Mouse (Mus musculus): ENCODE results near the gene Snx20.
"Not testable (repeated sequence)": the region's sequence is repeated elsewhere in the genome, so short reads cannot be mapped to it uniquely, and the experiment has no call there.

The Snx20 gene

DNA sequence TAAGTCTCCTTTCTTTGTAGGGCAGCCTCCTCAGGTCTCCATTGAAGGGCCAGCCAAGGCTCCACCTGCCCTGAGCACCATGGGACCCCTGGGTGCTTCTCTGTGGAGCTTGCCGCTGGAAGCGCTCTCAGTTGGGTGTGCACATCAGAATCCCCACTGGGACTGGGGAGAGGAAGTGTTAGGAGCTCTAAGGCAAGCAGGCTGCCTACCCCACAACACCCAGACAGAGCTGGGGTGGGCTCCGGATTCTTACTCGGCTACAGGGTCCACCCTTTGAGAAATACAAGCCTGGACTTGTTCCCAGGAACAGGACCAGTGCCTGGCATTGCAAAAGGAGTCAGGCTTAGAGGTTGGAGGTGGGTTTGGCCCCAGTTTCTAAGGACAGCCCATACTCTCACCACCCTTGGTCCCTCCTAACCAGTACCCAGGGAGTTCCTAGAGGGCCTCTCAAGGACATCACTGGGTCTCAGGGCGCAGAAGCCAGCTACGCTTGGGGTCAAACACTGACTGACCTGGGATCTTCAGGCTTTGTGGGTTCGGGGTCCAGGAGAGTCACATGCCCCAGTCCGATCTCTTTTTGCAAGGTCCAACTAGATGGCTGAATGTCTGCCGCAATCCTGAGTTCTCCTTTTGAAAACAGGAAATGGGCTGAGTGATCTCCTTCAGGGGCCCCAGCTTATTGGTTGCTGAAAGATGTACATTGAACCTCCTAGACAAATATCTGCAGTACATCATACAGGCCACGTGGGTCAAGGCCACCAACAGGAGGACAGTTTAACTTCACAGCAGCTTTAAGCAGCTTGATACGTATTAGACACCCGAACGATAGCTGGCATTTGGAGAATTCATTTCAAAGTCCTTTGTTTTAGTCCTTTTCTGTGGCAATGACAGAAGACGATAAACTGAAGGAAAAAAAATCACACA, at the start of gene Snx20:
TSS of gene Snx20 (minus strand) at position 655 of the 924 bp plus-strand sequence.
- DNase-seq (ENCODE audit: low spot score in 2 of 2), result no peak

DNA sequence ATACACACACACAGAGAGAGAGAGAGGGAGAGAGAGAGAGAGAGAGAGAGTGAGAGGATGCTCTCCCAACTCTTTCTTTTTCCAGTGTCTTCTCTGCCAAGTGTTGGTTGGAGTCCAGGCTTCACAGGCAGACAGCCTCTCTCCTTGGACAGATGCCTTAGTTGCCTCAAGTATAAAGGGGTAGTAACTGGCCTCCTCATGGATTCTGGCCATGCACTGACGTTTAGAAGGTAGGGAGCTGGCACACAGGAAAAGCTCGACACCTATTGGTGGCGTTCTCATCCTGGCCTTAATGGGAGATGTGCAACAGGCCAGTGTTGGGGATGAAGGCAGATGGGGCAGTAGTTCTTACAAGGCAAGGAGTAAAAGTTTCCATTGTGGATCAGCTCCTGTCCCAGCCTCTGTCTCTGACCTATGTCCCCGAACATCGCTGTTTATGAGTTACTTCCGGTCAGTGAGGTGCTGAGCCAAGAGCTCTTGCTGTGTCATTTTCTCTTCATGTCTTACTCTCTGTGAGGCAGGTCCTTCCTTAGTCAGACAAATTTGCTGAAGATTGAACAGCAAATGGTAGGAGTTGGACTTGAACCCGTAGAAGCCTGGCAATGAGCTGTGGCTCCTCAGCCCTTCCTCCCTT, 47.8 kb upstream of the Snx20 start:
- DNase-seq (ENCODE audit: low spot score in 2 of 2), result peak in 1 of 2 experiments; percentile 36

DNA sequence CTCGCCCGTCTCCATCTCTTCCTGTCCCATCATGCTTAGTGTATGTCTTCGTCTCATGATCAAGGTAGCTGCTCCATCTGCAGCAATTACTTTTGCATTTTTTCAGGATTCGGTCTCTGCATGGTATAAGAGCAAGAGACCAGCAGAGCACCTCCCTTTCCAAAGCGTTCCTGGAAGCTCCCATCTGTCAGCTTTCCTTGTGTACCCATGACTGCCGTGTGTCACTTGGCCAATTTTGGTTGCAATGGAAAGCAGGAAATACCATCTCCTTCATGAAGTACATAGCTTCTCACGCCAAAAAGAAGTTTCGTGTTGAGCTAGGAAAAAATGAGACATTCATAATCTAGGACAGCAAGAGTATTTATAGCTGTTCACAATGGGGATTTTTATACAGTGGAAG, 45.1 kb upstream of the Snx20 start:
- peak in 1 of 2 experiments; percentile 30 for DNase-seq (ENCODE audit: low spot score in 2 of 2)

DNA sequence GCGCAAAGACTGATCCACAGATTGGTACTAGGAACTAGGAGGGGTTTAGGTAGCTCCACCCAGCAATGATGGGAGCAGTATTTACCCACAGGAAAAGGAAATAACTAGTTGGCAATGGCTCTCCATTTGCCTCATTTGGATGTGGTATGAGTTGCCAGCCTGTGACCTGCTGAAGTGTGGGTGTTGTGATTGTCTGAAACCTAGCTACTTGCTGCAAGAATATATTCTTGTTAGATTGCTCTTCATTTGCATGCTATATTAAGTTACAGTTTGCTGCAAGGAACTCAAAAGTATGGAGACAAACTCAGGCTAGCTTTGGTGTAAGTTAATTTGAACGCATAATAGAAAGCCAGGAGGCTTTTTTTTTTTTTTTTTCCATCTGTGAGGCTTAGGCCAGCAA, 44.6 kb upstream of the Snx20 start:
- peak in 1 of 2 experiments; percentile 14 for DNase-seq (ENCODE audit: low spot score in 2 of 2)

DNA sequence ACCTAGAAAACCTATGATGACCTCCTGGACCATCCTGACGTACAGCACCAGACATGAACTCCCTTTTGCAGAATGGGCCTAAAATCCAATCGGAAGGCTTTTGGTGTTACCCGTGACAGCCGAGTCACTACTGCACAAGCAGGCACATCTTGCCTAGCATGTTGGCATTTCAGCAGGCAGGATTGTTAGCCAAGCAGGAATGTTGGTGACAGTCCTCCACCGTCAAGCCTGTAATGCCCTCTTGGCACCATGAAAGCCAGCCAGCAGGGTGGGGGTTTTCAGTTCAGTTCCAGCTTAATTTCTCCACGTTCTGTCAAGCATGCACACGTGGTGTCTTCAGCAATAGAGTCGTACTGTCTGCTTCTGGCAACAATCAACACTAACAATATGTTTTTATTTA, 41.1 kb upstream of the Snx20 start:
- DNase-seq (ENCODE audit: low spot score in 2 of 2), result no peak

DNA sequence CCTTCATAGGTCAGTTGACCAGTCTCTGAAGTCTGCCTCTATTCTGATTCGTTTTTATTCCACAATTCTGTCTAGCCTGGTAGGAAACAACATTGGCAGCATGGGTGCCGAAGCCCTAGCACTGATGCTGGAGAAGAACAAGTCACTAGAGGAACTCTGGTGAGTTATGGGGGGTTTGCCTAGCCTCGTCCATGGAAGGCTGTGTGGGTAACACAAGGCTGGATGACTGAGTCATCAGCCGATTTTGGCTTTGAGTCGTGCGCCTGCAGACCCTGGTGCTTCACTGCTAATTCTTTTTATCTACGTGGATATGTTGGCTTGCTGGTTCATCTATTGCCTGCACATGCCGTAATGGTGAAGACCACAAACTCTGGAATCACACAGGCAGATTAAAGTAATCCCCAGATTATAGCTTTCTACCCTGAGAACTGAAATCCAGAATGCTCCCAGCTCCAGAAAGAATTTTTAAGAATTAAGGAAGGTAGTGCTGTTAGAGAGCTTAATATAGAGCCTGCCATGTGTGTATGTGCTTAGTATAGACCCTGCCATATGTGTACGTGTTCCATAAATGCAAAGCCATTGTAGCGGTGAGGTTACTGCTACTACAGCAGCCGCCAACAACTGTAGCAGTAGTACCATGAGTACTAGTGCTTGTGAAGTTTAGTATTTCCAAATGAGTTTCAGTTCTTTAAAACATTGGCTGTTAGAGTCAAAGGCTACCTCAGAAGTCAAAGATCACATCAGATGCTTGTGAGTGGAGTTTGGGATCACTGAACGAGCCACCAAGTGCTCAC, 39.6 kb upstream of the Snx20 start:
- DNase-seq (ENCODE audit: low spot score in 2 of 2), result no peak

DNA sequence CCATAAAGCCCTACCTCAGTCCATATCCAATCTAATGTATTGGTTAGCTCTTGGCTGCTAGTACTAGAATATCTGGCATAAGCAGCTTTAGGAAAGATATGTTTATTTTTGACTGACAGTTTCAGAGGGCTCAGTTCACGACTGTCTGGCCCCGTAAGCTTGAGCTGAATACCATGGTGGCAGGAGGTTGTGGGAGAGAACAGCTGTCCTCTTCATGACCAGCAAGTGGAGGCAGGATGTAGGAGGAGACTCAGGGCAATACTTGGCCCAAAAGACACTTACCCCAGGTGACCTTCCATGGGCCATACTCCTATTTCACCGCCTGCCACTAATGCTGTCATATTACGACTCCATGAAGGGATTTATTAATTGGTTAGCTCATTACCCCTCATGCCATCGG, 37.9 kb upstream of the Snx20 start:
- no peak for DNase-seq (ENCODE audit: low spot score in 2 of 2)

DNA sequence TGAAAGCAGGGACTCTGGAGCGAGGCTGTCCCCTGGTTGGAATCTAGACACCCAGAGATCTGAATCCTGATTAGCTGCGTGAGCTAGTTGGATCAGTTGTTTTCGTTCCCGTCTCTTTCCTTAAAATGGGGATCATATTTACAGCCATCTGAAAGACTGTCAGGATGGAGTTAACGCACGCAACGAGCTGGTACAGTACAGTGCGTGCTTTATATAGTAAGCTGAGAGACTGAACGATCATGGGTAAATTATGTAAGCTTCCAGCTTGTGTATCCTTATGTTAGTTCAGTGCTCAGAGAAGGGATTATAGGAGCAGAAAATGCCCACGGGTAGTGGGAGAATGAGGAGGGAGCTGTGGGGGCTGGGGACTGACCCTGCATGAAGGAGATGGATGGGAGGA, 35.6 kb upstream of the Snx20 start:
- no peak for DNase-seq (ENCODE audit: low spot score in 2 of 2)

DNA sequence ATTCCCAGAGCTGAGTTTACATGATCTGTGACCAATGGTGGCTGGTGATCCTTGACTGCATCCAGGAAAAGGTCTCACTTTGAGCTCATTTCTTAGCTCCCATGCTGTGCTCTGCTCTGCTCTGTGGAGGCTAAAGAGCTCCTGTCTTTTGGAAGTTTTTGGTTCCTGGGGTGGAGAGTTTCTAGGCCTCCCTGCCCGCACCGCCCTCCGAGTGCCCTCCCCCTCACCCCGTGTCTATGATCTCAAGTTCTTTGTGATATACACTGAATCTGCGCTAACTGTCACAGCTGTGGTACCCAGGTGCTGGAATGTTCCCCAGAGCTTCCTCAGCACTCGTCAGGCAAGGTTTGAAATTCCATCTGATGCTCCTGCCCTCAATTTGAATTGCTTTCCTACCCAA, 34.9 kb upstream of the Snx20 start:
- no peak for DNase-seq (ENCODE audit: low spot score in 2 of 2)

DNA sequence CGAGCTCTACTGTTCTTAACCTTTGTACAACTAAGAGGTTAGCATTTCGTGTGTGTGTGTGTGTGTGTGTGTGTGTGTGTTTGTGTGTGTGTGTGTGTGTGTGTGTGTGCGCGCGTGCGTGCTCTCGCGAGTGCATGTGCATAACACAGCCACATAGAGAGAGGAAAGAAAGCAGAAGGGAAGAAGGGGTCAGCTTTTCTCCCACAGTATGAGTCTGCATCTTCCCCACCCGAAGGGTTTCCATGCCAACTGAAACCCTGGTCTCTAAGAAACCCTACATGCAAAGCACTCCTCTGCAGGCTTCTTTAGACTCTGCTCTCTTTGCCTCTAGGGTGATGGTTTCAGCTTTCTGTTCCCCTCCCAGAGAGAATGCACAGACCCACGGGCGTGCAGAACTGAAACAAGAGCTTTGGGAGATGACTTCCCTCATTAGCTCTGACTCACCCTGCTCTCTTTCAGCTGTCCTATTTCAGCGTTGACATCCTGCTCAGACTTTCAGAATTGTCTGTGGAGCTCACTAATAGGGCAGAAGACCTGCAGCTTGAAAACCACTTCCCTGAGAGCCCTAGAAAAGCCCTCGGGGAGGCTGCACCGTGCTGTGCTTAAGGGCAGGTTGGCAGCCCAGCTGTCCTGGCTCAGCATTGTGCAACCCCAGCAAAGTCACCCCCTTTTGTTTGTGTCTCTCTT, 32.6 kb upstream of the Snx20 start:
- DNase-seq (ENCODE audit: low spot score in 2 of 2), result no peak

DNA sequence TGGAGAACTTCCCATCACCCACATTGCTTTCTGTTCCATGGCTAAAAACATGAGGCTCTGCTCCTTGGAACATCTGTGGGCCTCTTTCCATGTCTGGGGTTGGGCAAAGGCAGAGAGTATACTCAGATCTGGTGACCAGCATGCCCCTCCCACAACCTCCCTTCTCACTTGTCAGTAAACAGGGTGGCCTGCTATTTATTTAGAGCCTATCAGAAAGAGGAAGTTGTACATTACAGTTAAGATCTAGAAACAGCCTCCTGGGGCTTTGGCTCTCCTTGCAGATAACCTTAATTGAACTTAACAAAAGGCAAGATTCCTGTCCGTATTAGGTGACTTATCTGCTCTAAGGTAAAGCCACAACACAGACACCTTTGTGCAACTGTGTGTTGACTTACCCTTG, 30.5 kb upstream of the Snx20 start:
- no peak for DNase-seq (ENCODE audit: low spot score in 2 of 2)

DNA sequence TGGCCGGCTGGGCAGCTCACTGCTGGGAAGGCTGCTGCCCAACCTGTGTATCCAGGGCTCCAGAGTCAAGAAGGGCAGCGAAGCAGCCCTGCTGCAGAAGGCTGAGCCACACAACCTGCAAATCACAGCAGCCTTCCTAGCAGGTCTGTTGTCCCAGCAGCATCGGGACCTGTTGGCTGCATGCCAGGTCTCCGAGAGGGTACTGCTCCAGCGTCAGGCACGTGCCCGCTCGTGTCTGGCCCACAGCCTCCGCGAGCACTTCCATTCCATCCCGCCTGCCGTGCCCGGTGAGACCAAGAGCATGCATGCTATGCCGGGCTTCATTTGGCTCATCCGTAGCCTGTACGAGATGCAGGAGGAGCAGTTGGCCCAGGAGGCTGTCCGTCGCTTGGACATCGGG, 29.0 kb upstream of the Snx20 start:
- no peak for DNase-seq (ENCODE audit: low spot score in 2 of 2)

DNA sequence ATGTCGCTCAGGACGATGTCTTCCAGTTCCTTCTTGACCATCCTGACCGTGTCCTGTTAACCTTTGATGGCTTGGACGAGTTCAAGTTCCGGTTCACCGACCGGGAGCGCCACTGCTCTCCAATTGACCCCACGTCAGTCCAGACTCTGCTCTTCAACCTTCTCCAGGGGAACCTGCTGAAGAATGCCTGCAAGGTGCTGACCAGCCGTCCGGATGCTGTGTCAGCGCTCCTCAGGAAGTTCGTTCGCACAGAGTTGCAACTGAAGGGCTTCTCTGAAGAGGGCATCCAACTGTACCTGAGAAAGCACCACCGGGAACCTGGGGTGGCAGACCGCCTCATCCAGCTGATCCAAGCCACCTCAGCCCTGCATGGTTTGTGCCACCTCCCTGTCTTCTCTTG, 28.2 kb upstream of the Snx20 start:
- no peak for DNase-seq (ENCODE audit: low spot score in 2 of 2)

DNA sequence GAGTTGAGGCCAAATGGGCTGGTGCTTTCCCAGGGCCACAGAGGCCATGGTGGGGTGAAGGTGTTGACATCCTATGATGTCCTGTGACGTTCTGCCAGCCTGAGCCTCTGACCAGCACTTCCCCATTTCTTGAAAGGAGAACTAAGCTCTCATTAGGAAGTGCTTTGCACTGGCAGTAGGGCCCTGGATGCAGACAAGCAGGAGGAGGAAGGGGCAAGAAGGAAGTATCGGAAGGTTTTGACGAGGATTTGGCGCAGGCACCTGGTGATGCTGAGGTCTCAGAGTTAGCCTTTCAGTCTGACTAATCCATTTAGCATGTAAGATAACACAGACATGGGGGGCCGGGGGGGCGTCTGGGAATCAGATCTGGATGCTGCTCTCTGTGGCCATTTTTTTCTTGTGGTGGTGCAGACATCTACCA, 26.5 kb upstream of the Snx20 start:
- DNase-seq (ENCODE audit: low spot score in 2 of 2), result no peak

DNA sequence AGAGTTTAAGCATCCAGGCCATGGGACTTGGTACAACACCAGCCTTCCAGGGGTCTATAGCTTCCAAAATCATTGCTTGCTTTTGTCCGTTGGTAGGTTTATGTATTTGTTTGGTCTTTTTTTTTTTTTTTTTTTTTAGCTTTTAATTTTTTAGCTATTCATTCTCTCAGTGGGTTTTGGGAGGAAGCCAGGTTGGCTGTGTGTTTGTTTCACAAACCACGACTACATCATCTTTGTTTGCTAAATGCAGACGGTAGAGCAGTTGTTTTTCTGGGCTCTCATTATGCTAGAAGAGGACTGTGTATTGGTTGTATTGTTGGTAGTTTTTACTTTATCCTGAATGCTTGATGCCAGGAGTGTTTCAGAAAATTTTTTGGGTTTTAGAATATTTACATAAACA, 23.9 kb upstream of the Snx20 start:
- no peak for DNase-seq (ENCODE audit: low spot score in 2 of 2)

DNA sequence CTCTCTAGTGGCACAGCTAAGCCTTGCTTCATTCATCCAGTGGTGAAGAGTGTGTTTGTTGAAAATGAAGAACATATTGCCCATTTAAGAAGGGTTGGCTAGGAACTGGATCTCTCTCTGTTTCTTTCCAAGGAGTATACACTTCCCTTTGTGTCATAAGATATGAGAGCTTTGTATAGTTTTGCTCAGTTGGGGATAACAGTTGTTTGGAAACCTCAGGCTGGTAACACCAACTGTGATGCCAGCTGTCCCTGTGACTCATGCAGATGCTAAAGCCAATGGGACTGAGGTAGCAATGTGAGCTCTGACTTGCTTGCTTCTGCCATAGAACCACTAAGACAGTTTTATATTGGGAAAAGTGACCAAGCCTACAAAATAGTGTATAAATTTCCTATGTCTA, 19.4 kb upstream of the Snx20 start:
- no peak for DNase-seq (ENCODE audit: low spot score in 2 of 2)

DNA sequence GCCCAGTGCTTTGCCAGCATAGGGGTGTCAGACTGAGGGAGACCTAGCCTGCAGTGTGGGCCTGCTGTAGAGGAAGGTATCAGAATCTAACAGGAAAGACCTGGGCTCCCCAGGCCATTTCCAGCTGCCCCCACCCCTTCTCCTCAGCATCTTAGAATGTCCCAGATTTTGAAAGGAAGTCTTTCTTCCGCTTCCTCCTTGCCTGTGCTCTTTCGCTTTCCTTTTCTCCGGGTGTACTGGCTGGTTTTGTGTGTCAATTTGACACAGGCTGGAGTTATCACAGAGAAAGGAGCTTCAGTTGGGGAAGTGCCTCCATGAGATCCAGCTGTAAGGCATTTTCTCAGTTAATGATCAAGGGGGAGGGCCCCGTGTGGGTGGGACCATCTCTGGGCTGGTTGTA, 15.2 kb upstream of the Snx20 start:
- not testable (repeated sequence) for DNase-seq (ENCODE audit: low spot score in 2 of 2)

DNA sequence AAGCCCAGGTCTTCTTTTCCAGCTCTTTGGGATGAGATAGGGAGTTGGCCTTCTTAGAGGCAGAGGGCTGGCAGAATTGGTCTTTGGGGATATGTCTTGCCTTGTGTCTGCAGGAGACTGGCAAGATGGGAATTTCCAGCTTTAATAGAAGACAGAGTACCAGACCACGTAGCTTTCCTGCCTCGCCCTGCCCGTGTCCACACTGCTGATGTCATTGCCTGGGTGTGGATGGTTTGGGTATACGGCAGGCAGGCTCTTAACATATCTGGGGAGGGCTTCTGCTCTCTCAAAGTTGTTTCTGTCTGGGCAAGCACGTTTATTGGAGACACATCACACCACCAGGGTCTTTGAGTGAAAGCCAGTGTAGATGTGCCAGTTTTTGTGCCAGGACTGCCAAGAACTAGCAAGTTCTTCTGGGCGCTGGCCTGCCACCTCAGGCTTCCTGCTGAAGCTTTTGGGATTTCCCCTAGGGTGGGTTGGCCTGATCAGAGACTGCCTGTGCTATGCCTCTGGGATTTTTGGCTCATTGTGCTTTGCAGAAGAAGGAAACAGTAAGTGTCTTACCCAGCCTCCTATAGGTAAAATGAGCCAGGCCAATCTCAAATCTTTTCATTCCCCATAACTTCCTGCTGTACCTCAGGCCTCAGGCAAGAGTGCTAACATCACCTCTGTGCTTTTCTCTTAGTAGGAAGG, 14.2 kb upstream of the Snx20 start:
- no peak for DNase-seq (ENCODE audit: low spot score in 2 of 2)

DNA sequence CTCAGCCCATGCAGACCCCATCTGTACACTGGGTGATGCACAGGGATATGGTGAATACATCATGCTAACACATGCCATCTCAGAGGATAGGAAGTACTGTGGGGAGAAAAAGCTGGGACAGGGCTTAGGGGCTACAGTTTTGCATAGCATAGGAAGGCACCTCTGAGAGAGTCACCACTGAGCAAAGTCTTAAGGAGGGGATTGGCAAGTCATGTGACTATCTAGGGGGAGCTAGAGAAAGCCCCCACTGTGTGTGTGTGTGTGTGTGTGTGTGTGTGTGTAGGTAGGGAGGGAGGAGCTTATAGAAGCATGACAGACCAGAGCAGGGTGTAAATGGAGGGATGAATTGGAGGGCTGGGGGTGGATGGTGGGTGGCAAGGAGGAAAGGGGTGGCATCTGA, 12.4 kb upstream of the Snx20 start:
- no peak for DNase-seq (ENCODE audit: low spot score in 2 of 2)

DNA sequence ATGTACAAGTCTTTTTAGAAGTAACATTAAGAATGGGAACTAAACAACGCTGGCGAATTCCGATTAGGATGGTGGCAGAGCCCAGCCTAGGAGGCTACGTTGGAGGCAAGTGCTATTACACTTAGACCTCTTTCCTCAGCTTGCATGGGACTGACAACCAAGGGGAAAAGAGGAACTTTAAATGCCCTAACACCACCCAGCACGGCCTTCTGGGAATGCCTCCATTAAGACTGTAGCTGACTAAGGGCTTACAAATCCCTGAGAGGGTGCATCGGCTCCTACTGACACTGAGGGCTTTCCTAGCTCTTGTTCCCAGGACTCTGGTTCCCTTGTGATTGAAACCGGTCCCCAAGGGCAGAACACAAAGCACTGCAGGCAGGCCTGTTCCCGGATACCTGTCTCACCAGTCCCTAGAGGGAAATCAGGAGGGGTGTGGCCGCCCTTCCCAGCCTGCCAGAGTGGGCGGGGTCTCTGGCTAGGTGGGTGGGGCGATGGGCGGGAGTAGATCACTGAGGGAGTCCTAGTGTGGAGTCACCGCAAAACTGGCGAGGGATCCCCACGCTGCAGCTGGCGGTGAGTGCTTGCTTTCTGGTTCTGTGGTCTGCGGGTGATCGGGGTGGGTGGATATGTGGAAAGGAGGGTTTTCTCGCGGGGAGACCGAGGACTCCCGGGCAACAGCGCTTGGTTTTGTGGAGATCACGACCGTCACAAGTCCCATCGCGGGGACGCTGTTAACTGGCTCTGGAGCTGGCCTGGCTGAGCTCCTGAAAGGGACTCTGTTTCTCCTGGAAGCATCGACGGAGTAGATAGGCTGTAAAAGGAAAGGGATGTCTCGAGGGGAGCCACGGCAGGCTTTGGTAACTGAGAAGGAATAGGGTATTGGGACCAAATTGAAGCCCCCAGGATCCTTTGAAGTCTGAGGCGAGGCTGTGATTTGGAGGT, 11.2 kb upstream of the Snx20 start, which contains the start of gene Nod2:
TSS of gene Nod2 (plus strand) at position 479 of the 942 bp plus-strand sequence.
- peak; percentile 74 to 87 for DNase-seq (ENCODE audit: low spot score in 2 of 2)

Measured in urinary bladder, postnatal 4 days (tissue).